Mouse (Mus musculus): ENCODE measurements at regions not wholly inside any gene's neighbourhood (a gene's known extent, or its start where the extent isn't known, plus 50 kb on each side); places are given as distances from the start of the nearest gene placed in this dataset.

GRCm38 (mm10) chr2:8344748-8345147 is 835.4 kb upstream of the Celf2 start:
- Histone ChIP-seq H3K4me3 (ENCODE audit: insufficient read depth in 1 of 2, low read depth in 2 of 2, low read length in 2 of 2) (no peak overlapping the region), H3K36me3 (replicated peaks; ENCODE audit: control insufficient read depth, insufficient read depth, low read depth) (no peaks in the 10 kb centered on the region), H3K9ac (replicated peaks) (no peak overlapping the region), H3K9me3 (ENCODE audit: control insufficient read depth, low read length) (no peaks in the 10 kb centered on the region), H3K27ac (no peak overlapping the region), H3K4me1 (replicated peaks; ENCODE audit: control insufficient read depth in 2 of 2, insufficient read depth in 2 of 2, low read length in 1 of 2) (no peaks in the 10 kb centered on the region), H3K4me2 (ENCODE audit: low read depth) (no peak overlapping the region), H3K27me3 (ENCODE audit: control insufficient read depth, insufficient read depth, low read length) (no peaks in the 10 kb centered on the region)
- 62% methylated on average over 3 of the region's 3 CpGs for WGBS (ENCODE audit: insufficient replicate concordance)
- TF ChIP-seq EP300 (IDR thresholded peaks at IDR 0.05; ENCODE audit: low read depth) (no peak), CTCF (IDR thresholded peaks at IDR 0.05; ENCODE audit: low read depth) (no peak)
- ATAC-seq (ENCODE audit: insufficient read depth) = no peak
- DNase-seq (ENCODE audit: low read depth in 3 of 3, low spot score in 3 of 3) = no peak

- Histone ChIP-seq H3K27me3 (ENCODE audit: control insufficient read depth, insufficient read depth, low read length) (no peaks in the 10 kb centered on the region), H3K36me3 (replicated peaks; ENCODE audit: control insufficient read depth, insufficient read depth, low read depth) (no peaks in the 10 kb centered on the region), H3K27ac (no peak overlapping the region), H3K4me3 (ENCODE audit: insufficient read depth in 1 of 2, low read depth in 2 of 2, low read length in 2 of 2) (no peak overlapping the region), H3K4me1 (replicated peaks; ENCODE audit: control insufficient read depth in 2 of 2, insufficient read depth in 2 of 2, low read length in 1 of 2) (no peaks in the 10 kb centered on the region), H3K9me3 (ENCODE audit: control insufficient read depth, low read length) (no peaks in the 10 kb centered on the region), H3K4me2 (ENCODE audit: low read depth) (no peak overlapping the region), H3K9ac (replicated peaks) (no peak overlapping the region)
- WGBS (ENCODE audit: insufficient replicate concordance) = 62% methylated on average over 7 of the region's 7 CpGs
- TF ChIP-seq EP300 (IDR thresholded peaks at IDR 0.05; ENCODE audit: low read depth) (no peak), CTCF (IDR thresholded peaks at IDR 0.05; ENCODE audit: low read depth) (no peak)
- ATAC-seq (ENCODE audit: insufficient read depth) (no peak), DNase-seq (ENCODE audit: low read depth in 3 of 3, low spot score in 3 of 3) (no peak)
Observed at GRCm38 (mm10) chr2:8338271-8338670, 828.9 kb upstream of the Celf2 start.

GRCm38 (mm10) chr2:8296001-8296400 is 786.6 kb upstream of the Celf2 start:
- no peak overlapping the region for H3K4me3 ChIP-seq (ENCODE audit: insufficient read depth in 1 of 2, low read depth in 2 of 2, low read length in 2 of 2)
- DNase-seq (ENCODE audit: low read depth in 3 of 3, low spot score in 3 of 3) (no peak), ATAC-seq (ENCODE audit: insufficient read depth) (no peak)
- H3K9ac ChIP-seq (replicated peaks) = no peak overlapping the region
- TF ChIP-seq EP300 (IDR thresholded peaks at IDR 0.05; ENCODE audit: low read depth) (no peak), CTCF (IDR thresholded peaks at IDR 0.05; ENCODE audit: low read depth) (no peak)
- H3K27me3 ChIP-seq (ENCODE audit: control insufficient read depth, insufficient read depth, low read length) = no peaks in the 10 kb centered on the region
- no peaks in the 10 kb centered on the region for H3K4me1 ChIP-seq (replicated peaks; ENCODE audit: control insufficient read depth in 2 of 2, insufficient read depth in 2 of 2, low read length in 1 of 2)
- H3K27ac ChIP-seq = no peak overlapping the region
- H3K36me3 ChIP-seq (replicated peaks; ENCODE audit: control insufficient read depth, insufficient read depth, low read depth) = no peaks in the 10 kb centered on the region
- H3K4me2 ChIP-seq (ENCODE audit: low read depth) = no peak overlapping the region
- no peaks in the 10 kb centered on the region for H3K9me3 ChIP-seq (ENCODE audit: control insufficient read depth, low read length)
- 39% methylated on average over 2 of the region's 2 CpGs for WGBS (ENCODE audit: insufficient replicate concordance)

- H3K27ac ChIP-seq = no peak overlapping the region
- H3K4me3 ChIP-seq (ENCODE audit: insufficient read depth in 1 of 2, low read depth in 2 of 2, low read length in 2 of 2) = no peak overlapping the region
- ATAC-seq (ENCODE audit: insufficient read depth) (no peak), DNase-seq (ENCODE audit: low read depth in 3 of 3, low spot score in 3 of 3) (no peak)
- H3K4me2 ChIP-seq (ENCODE audit: low read depth) = no peak overlapping the region
- TF ChIP-seq CTCF (IDR thresholded peaks at IDR 0.05; ENCODE audit: low read depth) = no peak
- no peak for TF ChIP-seq EP300 (IDR thresholded peaks at IDR 0.05; ENCODE audit: low read depth)
- H3K27me3 ChIP-seq (ENCODE audit: control insufficient read depth, insufficient read depth, low read length) = no peaks in the 10 kb centered on the region
- H3K4me1 ChIP-seq (replicated peaks; ENCODE audit: control insufficient read depth in 2 of 2, insufficient read depth in 2 of 2, low read length in 1 of 2) = no peaks in the 10 kb centered on the region
- no peak overlapping the region for H3K9ac ChIP-seq (replicated peaks)
- H3K36me3 ChIP-seq (replicated peaks; ENCODE audit: control insufficient read depth, insufficient read depth, low read depth) = no peaks in the 10 kb centered on the region
- 60% methylated on average over 4 of the region's 4 CpGs for WGBS (ENCODE audit: insufficient replicate concordance)
- no peaks in the 10 kb centered on the region for H3K9me3 ChIP-seq (ENCODE audit: control insufficient read depth, low read length)
Observed at GRCm38 (mm10) chr2:8291357-8291756, 782.0 kb upstream of the Celf2 start.

GRCm38 (mm10) chr2:8287403-8287802 is 778.0 kb upstream of the Celf2 start:
- Histone ChIP-seq H3K4me3 (ENCODE audit: insufficient read depth in 1 of 2, low read depth in 2 of 2, low read length in 2 of 2) (no peak overlapping the region), H3K27me3 (ENCODE audit: control insufficient read depth, insufficient read depth, low read length) (no peaks in the 10 kb centered on the region), H3K9me3 (ENCODE audit: control insufficient read depth, low read length) (no peaks in the 10 kb centered on the region), H3K27ac (no peak overlapping the region), H3K4me2 (ENCODE audit: low read depth) (no peak overlapping the region), H3K9ac (replicated peaks) (no peak overlapping the region), H3K36me3 (replicated peaks; ENCODE audit: control insufficient read depth, insufficient read depth, low read depth) (no peaks in the 10 kb centered on the region), H3K4me1 (replicated peaks; ENCODE audit: control insufficient read depth in 2 of 2, insufficient read depth in 2 of 2, low read length in 1 of 2) (no peaks in the 10 kb centered on the region)
- no peak for TF ChIP-seq CTCF (IDR thresholded peaks at IDR 0.05; ENCODE audit: low read depth)
- no peak for TF ChIP-seq EP300 (IDR thresholded peaks at IDR 0.05; ENCODE audit: low read depth)
- WGBS (ENCODE audit: insufficient replicate concordance) = 53% methylated on average over 4 of the region's 4 CpGs
- ATAC-seq (ENCODE audit: insufficient read depth) (no peak), DNase-seq (ENCODE audit: low read depth in 3 of 3, low spot score in 3 of 3) (no peak)
